Mouse (Mus musculus) testis, postnatal 10 days (tissue): ENCODE measurements around the gene Gm17349.
"Not testable (repeated sequence)": the region's sequence is repeated elsewhere in the genome, so short reads cannot be mapped to it uniquely, and the experiment has no call there.

Experiments used
- DNase-seq: peaks from one replicate; pipeline ENCODE4 v3.0.0; 2021; ENCODE audit warnings: low spot score

Gene Gm17349

DNA sequence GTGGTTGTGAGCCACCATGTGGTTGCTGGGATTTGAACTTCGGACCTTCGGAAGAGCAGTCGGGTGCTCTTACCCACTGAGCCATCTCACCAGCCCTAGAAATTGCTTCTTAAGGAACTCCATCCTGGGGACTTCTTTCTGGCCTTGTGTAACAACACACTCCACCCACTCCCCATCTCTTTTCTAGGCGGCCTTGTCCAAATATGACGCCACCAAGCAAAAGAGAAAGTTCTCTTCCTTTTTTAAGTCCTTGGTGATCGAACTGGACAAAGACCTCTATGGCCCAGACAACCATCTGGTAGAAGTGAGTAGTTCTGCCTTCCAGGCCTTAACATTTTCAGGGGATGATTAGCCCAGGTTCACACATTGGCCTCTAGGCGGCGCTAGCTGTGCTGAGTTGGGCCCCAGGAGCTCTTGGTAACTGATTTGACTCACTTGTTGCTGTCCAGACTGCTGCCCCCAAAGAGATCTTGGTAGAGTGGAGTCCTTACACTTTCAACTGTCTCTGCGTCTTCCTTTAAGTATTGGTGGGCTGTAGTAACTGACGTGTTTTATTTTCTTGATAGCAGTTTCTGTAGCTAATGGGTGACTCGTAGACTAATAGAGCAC is at the start of gene Gm17349:
Gene Gm17349 (minus strand): TSS at position 51 of the 609 bp plus-strand sequence.
- peak; percentile 78 for DNase-seq

DNA sequence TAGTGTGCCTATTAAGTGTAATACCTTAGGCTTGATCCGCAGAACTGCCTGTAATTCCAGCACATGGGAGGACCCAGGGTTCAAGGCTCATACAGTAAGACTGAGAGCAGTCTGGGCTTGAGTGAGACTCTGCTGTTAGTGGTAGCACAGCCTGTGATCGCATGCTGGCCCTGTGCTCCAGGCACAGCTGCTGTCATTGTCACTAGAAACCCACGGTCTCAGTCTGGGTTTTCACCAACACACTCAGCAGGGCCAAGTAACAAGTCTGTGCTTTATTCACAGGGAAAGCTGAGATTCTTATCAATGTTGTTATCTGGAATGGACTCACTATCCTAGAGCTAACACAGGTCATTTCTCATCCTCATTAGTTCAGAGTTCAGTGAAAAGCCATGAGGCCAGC is 48.9 kb upstream of the Gm17349 start:
- DNase-seq, result no peak

DNA sequence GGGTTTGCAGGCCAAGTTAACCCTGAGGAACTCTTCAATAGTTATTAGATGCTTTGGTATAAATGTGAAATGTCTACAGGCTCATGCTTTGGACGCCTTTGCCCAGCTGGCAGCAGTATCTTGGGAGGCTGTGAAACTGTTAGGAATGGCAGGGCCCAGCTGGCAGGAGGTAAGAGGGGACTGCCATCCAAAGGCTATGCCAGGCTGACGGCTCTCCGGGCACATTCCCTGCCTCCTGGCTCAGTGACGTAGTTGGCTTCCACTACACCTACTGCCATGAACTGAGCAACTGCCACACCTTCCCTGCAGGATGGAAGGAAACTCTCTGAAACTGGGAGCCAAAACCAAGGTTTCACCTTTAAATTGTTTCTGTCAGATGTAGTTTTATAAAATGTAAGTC is 34.9 kb upstream of the Gm17349 start:
- no peak for DNase-seq

- DNase-seq, result no peak
Measured at GRCm38 (mm10) chr15:99736675-99737074, 31.4 kb upstream of the Gm17349 start.

GRCm38 (mm10) chr15:99735631-99736030 is 30.3 kb upstream of the Gm17349 start:
- DNase-seq, result peak; percentile 100

- no peak for DNase-seq
Measured at GRCm38 (mm10) chr15:99733186-99733585, 27.9 kb upstream of the Gm17349 start.

- no peak for DNase-seq
Measured at GRCm38 (mm10) chr15:99731678-99732077, 26.4 kb upstream of the Gm17349 start.

DNA sequence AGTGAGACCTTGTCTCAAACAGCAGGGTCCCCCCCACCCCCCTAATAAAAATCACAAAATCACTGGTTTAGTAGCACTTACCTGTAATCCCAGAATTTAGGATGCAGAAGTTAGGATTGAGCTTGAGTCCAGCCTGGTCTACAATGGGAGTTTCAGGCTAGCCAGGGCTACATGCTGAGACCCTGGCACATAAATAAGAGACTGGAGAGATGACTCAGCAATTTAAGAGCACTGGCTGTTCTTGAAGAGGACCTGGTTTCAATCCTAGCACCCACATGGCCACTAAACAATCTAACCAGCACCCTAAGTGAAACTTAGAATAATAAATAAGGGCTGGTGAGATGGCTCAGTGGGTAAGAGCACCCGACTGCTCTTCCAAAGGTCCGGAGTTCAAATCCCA is 25.9 kb upstream of the Gm17349 start:
- DNase-seq, result no peak

GRCm38 (mm10) chr15:99729056-99729783 is 23.9 kb upstream of the Gm17349 start:
- DNase-seq, result no peak

DNA sequence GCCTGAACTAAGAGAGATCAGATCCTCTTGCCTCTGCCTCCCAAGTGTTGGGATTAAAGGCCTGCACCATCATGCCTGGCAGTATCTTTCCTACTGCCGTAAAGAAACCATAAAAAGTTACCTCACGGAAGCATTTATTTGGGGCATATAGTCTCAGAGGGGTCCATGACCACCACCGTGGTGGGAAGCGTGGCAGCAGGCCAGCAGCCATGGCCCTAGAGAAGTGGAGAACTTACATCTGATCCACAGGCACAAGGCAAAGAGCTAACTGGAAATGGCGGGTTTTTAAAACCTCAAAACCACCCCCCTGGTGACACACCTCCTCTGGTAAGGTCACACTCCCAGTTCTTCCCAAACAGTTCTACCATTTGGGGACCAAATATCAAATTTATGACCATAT is 22.9 kb upstream of the Gm17349 start:
- no peak for DNase-seq

DNA sequence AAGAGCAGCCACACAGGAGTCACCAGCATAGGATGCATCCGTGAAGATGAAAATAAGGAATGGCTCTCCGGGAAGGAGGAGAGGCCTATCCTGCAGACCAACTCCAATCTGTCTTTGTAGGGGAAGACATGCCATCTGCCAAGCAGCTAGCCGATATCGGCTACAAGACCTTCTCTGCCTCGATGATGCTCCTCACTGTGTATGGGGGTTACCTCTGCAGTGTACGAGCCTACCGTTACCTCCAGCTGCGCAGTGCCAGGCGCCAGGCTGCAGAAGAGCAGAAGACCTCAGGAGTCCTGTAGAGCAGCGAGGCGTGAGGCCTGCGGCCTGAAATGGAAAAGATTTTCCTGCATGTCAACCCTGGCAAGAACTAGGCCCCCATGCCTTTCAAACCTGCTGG is 22.2 kb upstream of the Gm17349 start:
- no peak for DNase-seq

DNA sequence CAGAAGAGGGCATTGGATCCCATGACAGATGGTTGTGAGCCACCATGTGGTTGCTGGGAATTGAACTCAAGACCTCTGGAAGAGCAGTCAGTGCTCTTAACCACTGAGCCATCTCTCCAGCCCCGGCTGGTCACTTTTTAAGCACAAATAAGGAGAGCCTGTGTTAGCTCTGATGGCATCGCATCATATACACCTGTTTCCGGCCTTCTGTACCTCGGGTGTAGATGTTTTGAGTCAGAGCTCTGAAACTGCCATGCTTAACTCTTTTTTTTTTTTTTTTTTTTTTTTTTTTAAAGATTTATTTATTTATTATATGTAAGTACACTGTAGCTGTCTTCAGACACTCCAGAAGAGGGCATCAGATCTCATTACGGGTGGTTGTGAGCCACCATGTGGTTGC is 21.7 kb upstream of the Gm17349 start:
- not testable (repeated sequence) for DNase-seq

GRCm38 (mm10) chr15:99726549-99726948 is 21.3 kb upstream of the Gm17349 start:
- DNase-seq, result no peak

GRCm38 (mm10) chr15:99725341-99726155 is 20.3 kb upstream of the Gm17349 start, which contains the start of gene Cox14:
Cox14 (plus strand) TSS chr15:99725618.
- peak; percentile 95 for DNase-seq

DNA sequence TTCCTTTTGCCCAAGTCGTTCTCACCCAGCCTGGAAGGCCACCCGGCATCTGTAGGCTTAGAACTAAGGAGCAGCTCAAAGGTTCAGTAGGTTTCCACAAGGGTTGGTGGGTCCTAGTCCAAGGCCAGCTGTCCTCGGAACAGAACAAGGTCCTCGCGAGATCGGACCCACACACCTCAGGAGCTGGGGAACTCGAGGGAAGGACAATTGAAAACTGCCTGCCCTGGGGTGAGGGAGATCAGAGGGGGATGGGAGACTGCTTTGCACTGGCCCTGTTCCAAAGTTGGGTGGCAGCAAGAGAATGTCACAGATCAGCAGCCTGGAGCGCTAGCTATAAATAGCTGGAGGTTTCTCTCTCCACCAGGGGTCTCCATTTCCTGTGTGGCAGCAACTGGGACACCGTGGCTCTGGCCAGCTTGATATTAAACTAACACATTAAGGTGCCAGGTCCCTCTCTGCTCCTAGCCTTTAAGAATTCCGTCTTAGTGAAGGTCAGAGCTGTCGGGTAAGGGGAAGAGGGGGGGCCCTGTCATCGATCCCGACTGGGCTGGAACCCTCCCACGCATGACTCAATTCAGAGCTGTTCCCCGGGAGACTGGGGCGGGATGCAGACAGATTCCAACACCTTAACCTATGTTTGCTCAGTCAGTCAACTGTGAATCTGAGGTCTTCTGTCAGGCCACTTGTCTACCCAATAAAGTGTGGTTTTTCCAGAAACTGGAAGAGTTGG is 19.2 kb upstream of the Gm17349 start:
- DNase-seq, result peak; percentile 74

GRCm38 (mm10) chr15:99723515-99724291 is 18.4 kb upstream of the Gm17349 start:
- DNase-seq, result peak; percentile 72

GRCm38 (mm10) chr15:99723120-99723514 is 17.8 kb upstream of the Gm17349 start:
- no peak for DNase-seq

- no peak for DNase-seq
Measured at GRCm38 (mm10) chr15:99721921-99722743, 16.8 kb upstream of the Gm17349 start.

DNA sequence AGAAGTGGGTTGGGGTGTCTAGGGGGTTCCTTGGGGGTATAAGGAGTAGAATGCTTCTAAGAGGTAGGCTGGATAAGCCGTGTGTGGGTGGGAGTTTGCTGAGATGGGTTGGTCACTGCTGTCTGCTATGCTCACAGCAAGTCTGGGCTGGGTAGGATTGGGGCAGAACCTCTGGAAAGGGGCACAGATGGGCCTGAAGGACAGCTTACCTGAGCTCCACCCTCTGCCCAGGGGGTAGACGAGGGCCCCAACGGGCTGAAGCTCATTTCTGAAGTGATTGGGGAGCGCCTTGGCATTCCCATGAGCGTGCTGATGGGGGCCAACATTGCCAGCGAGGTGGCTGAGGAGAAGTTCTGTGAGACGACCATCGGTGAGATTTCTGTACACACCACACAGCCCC is 14.6 kb upstream of the Gm17349 start:
- no peak for DNase-seq

DNA sequence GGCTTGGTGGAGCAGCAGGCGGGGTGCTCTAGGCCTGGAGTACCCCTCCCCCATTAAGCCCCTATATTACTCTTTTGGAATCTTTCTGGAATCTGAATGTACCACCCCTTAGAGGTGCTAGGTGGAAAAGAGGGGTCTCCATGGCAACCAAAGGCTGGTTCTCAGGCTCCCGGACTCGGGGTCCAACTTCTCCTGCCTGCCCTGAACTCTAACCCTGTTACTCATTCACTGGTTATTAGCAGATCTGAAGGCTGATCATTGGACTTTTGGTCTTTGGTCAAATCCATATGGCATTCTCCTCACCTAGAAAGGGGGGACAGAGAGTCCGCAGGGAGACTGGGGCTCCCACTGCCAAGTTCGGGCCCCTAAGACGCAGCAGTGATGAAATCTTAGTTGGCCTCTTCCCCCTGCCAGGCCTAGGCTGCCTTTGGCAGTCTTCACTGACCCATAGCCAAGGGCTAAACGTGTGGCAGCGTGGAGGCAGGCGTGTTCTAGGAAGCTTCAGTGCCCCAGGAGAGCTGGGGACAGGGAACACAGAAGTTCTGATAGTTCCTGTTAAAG is 13.3 kb upstream of the Gm17349 start:
- DNase-seq, result no peak
